Mouse (Mus musculus) erythroblast, embryonic 14.5 days (primary cell): Measurements from ENCODE around the gene Tle3. TPM values are rescaled to one million over a fixed set of nuclear protein-coding genes. Genes with fewer than 3 reads are reported as not detected.

ENCODE experiments used
- H3K27me3 ChIP-seq: 2 replicates; pipeline ENCODE4 v1.6.1; 2012; ENCODE audit warnings: inconsistent platforms; ENCODE audit not compliant: control insufficient read depth
- H3K36me3 ChIP-seq: 2 replicates; pipeline ENCODE4 v1.6.1; 2012; ENCODE audit warnings: mild to moderate bottlenecking, inconsistent platforms; ENCODE audit not compliant: control insufficient read depth
- H3K4me1 ChIP-seq: 2 replicates; pipeline ENCODE4 v1.6.1; 2012; ENCODE audit warnings: inconsistent platforms; ENCODE audit not compliant: control insufficient read depth
- H3K4me3 ChIP-seq: replicated peaks from 2 replicates; pipeline ENCODE3; 2012; ENCODE audit warnings: moderate library complexity, mild to moderate bottlenecking, inconsistent platforms
- H3K9me3 ChIP-seq: 2 replicates; pipeline ENCODE4 v1.6.1; 2012; ENCODE audit warnings: low read length, inconsistent platforms, mixed read lengths; ENCODE audit not compliant: control insufficient read depth
- GATA1 ChIP-seq: IDR thresholded peaks from 2 replicates; pipeline ENCODE4 v1.6.1; 2012; ENCODE audit warnings: low read length, inconsistent platforms, mixed read lengths
- TAL1 ChIP-seq: IDR thresholded peaks from 3 replicates; pipeline ENCODE4 v1.6.1; 2012; ENCODE audit warnings: low read length, inconsistent platforms, mixed read lengths
- polyA plus RNA-seq: library from polyadenylated mRNA; stranded (reverse); fragments of >175 nt; gene quantifications from 2 replicates; pipeline ENCODE4 v1.2.3, GENCODE M21; 2012

Tle3 gene
- polyA plus RNA-seq, 1 experiment = 1.5 TPM

DNA sequence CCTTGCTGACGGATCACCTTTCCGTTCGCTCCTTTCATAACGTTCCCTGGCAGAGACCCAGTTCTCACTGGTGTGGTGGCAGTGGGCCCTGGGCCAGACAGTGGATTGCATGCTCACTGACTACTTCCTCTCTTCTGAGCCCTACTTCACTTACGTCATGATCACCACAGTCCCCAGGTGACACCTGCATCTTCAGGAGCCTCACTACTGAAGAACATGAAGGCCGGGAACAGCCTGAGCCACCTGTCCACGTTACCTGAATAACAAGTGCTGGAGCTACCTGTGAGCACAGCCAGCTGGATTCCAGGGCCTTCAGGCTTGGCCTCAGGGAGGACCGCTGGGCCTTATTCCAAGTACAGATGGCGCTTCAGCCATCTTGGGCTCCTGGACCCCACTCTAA is 24.1 kb upstream of the Tle3 start:
- peaks cover 8% of the 10 kb centered on the region for H3K27me3 ChIP-seq
- no peaks in the 10 kb centered on the region for H3K36me3 ChIP-seq
- no peak overlapping the region for H3K4me3 ChIP-seq
- H3K4me1 ChIP-seq = no peaks in the 10 kb centered on the region
- H3K9me3 ChIP-seq = no peaks in the 10 kb centered on the region
- TF ChIP-seq TAL1 (no peak), GATA1 (no peak)

DNA sequence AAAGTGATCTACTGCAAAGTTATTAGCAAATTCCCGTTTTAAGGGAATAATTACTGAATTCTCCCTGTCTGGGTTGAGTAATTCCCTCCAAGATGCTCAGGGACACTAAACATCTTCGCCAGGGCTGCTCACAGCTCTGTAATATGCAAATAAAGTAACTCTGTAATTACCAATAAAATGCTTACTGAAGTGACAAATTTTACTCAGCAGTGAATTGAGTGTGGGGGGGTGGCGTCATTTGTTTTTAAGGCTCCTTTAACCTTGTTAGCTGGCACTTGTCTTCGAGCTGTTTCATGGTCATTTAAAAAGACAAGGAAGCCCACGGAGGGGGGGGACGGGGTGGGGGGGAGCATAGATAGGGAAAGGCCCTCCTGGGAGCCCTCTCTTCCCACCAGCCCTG is 23.6 kb upstream of the Tle3 start:
- Histone ChIP-seq H3K4me3 (no peak overlapping the region), H3K9me3 (no peaks in the 10 kb centered on the region), H3K4me1 (no peaks in the 10 kb centered on the region), H3K36me3 (no peaks in the 10 kb centered on the region), H3K27me3 (peaks cover 8% of the 10 kb centered on the region)
- TF ChIP-seq GATA1 (no peak), TAL1 (no peak)

DNA sequence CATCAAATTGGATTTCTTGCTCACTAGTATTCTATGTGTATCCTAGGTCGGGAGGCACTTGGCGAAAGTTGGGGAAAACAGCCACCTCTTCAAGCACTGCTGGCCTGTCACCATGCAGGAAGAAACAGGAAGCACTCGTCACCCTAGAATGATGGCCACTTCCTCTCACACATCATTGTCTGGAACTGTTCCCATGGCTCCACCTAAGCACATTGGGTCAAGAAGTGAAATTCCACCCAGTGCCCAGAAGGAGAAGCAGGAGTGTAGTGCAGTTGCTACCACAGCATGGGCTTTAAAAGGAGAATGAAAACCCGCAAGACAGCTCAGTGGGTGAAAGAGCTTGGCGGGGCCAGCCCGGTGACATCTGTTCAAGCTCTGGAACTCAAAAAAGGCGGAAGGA is 22.5 kb upstream of the Tle3 start:
- H3K9me3 ChIP-seq = no peaks in the 10 kb centered on the region
- TF ChIP-seq TAL1 (no peak), GATA1 (no peak)
- no peaks in the 10 kb centered on the region for H3K4me1 ChIP-seq
- peaks cover 6% of the 10 kb centered on the region for H3K27me3 ChIP-seq
- no peak overlapping the region for H3K4me3 ChIP-seq
- H3K36me3 ChIP-seq = no peaks in the 10 kb centered on the region

DNA sequence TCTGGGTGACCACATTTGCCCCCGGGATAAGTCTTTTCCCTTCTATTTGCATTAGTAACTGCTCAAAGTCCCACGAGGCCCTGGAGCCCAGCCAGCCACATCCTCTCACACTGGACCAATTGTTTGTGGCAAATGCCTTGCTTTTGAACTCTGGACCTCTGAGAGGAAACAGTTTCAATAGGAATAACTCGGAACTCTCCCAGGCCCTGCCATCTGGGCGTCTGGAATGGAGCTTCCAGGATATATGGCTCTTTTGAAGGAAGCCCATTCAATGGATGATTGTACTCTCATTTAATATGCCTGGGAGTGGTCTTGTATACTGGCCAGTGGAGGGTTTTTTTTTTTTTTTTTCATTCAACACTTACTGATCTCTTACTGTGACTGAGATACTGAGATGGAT is 21.0 kb upstream of the Tle3 start:
- no peaks in the 10 kb centered on the region for H3K9me3 ChIP-seq
- no peak overlapping the region for H3K4me3 ChIP-seq
- H3K27me3 ChIP-seq = peaks cover 5% of the 10 kb centered on the region
- no peaks in the 10 kb centered on the region for H3K4me1 ChIP-seq
- H3K36me3 ChIP-seq = no peaks in the 10 kb centered on the region
- TF ChIP-seq GATA1 = no peak
- no peak for TF ChIP-seq TAL1

DNA sequence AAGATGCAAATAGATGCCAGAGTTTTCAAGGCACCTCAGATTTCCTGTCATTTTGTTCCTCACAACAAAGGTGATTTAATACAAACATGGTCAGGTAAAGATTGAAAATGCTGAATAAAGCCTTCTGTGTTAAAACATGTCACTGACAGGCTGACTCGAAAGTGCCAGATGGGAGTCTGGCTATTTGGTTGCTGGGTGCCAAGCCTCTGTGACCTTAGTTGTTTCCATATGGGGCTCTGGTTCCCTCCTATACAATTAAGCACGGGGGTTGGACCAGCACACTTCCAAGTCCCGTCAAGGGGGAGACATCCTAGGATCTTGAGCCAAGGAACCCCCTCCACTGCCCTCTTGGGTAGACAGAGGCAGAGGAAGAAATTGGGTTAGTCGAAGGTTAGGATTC is 13.2 kb upstream of the Tle3 start:
- H3K36me3 ChIP-seq = no peaks in the 10 kb centered on the region
- peaks cover 41% of the 10 kb centered on the region for H3K27me3 ChIP-seq
- TF ChIP-seq TAL1 = no peak
- TF ChIP-seq GATA1 = no peak
- no peak overlapping the region for H3K4me3 ChIP-seq
- H3K9me3 ChIP-seq = no peaks in the 10 kb centered on the region
- no peaks in the 10 kb centered on the region for H3K4me1 ChIP-seq

DNA sequence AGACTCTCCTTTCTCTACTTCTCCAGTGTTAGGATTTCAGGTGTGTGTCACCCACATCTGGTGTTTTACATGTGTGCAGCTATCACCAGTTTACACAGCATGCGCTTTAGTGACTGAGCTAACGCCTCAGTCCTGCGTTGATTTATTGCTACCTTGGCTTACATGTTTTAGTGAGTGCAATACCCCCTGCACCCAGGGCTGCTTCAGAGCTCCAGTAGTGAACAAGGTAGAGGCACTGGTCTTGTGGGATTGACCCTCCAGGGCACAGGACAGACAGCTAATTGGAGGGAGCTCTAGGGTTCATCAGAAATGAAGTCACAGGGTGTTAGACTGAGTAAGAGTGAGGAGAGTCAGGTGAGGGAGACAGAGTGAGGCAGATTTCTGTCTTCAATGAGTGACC is 12.4 kb upstream of the Tle3 start:
- TF ChIP-seq TAL1 (no peak), GATA1 (no peak)
- Histone ChIP-seq H3K4me3 (no peak overlapping the region), H3K9me3 (no peaks in the 10 kb centered on the region), H3K4me1 (no peaks in the 10 kb centered on the region), H3K27me3 (peaks cover 49% of the 10 kb centered on the region), H3K36me3 (no peaks in the 10 kb centered on the region)

DNA sequence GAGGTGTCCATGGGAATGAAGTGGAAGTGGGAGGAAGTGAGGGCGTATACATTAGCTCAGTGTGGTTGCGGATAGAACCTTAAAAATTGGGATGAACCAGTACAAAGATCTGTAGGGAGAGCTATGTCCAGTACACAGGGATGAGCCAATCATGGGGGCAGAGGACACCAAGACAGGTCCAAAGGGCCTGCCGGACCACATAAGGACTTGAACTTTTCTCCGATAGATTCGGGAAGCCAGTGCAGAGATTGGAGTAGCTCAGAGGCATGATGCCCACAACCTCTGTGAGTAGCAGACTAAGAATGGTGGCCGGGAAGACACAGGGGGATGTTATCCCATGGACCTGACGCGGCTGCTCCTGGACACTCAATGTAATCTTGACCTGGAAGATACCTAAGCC is 12.0 kb upstream of the Tle3 start:
- H3K36me3 ChIP-seq = no peaks in the 10 kb centered on the region
- no peaks in the 10 kb centered on the region for H3K4me1 ChIP-seq
- H3K4me3 ChIP-seq = no peak overlapping the region
- H3K9me3 ChIP-seq = no peaks in the 10 kb centered on the region
- TF ChIP-seq GATA1 (no peak), TAL1 (no peak)
- peaks cover 53% of the 10 kb centered on the region for H3K27me3 ChIP-seq

DNA sequence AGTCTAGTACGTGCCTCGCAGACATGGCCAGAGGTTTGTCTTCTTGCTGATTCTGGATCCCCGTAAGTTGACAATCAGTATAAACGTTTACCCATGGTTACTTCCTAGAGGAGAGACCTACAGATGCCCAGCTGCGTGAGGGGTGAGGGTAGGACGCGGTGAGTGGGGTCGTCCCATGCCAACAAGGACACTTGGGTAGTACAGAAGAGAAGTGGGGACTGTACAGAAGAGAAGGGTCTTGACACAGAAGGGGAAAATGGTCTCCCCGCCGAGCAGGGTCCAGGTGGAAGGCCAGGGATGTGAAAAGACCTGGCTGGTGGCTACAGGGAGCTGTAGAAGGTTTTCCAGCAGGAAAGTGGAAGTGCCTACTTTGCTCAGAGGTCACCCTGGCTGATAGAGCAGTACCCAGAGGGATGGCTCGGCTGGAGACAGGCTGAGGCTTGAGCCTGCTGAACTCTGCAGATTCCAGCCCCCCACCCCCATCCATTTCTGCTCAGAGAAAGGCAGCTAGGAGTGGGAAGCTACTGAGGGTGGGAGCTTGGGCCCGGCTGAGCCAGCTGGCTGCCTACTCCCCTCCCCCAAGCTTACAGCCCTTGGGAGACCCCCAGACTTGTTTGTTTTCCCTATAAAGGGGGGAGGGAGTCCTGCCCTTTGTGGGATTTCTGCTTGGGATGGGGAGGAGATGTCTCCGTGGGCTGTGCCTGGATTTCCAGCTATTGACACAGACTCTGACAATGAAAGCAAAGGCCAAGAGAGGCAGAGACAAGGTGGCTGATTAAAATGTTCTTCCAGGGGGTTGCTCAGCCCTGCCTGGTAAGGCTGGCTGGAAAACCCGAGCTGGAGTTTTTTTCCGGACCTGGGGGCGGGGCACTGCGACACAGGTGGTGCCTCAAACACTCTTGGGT is 11.2 kb upstream of the Tle3 start:
- Histone ChIP-seq H3K9me3 (no peaks in the 10 kb centered on the region), H3K36me3 (no peaks in the 10 kb centered on the region), H3K4me3 (no peak overlapping the region), H3K27me3 (peaks cover 61% of the 10 kb centered on the region), H3K4me1 (no peaks in the 10 kb centered on the region)
- TF ChIP-seq GATA1 (no peak), TAL1 (no peak)

DNA sequence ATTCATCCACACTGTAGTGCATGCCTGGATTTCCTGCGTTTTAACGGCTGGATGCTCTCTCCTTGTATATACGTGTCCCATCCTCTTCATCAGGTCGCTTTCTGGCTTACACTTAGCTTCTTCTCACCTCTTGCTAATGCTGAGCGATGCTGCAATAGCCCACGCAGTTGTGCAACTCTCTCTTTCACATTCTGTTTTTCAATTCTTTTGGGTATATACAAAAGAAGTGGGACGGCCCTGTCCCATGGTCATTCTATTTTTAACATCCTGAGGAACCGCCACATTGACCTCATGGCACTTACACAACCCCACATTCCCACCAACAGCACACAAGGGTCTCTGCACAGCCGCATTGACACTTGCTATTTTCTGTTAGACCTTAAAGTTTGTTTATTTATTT is 9.0 kb upstream of the Tle3 start:
- Histone ChIP-seq H3K27me3 (peaks cover 83% of the 10 kb centered on the region), H3K9me3 (no peaks in the 10 kb centered on the region; the same call in 1 of the 2 replicates), H3K36me3 (no peaks in the 10 kb centered on the region), H3K4me3 (no peak overlapping the region), H3K4me1 (no peaks in the 10 kb centered on the region)
- no peak for TF ChIP-seq GATA1
- no peak for TF ChIP-seq TAL1
